Mouse (Mus musculus) left cerebral cortex, adult 9 months (tissue): Measurements from ENCODE around the gene Cdc42ep3.

ENCODE experiments used
- DNase-seq, 2 experiments: peaks; one replicate each; pipeline ENCODE4 v3.0.0; 2022; ENCODE audit warnings: low spot score in 2 of 2

Gene Cdc42ep3

GRCm38 (mm10) chr17:79354444-79355270 is at the start of gene Cdc42ep3:
Gene Cdc42ep3 (minus strand): TSS chr17:79355091.
- DNase-seq: peak in 1 of 2 experiments; percentile 60

GRCm38 (mm10) chr17:79400356-79400755 is 45.5 kb upstream of the Cdc42ep3 start:
- DNase-seq: no peak

- no peak for DNase-seq
Observed at GRCm38 (mm10) chr17:79398416-79398815, 43.5 kb upstream of the Cdc42ep3 start.

DNA sequence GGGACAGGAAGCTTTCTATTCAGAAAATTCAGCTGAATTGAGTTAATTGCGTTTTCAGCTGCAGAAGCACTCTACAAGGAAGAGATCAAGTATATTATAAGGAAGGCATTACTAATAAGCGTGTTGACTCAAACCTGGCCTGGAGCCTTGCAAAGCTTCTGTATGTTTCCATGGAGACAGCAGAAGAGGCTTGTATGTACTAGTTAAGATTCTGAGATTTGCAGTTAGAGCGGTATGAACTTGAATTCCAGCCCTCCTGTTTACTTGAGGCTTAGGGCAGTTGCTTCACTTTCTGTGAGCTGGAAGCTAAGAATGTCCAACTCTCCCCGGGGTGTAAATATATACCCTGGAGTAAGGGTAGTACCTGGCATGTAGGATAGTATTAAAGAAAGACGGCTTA is 39.9 kb upstream of the Cdc42ep3 start:
- DNase-seq: no peak

DNA sequence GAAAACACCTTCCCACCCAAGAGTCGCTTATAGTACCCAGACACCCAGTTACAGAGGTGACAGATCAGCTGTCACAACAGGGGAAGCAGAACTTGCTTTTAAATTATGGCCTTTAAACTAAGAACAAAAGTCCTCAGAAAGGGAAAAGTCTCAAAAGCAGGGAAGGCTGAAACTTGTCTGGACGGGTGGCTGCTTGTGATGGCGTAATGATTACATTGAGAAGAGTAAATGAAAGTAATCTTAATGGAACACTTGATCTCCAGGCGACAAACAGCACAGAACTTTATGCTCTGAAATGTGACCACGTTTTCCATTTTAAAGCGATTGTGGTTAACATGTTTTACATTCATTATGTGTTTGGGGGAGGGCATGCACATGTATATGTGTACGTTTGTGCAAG is 39.0 kb upstream of the Cdc42ep3 start:
- DNase-seq: no peak

DNA sequence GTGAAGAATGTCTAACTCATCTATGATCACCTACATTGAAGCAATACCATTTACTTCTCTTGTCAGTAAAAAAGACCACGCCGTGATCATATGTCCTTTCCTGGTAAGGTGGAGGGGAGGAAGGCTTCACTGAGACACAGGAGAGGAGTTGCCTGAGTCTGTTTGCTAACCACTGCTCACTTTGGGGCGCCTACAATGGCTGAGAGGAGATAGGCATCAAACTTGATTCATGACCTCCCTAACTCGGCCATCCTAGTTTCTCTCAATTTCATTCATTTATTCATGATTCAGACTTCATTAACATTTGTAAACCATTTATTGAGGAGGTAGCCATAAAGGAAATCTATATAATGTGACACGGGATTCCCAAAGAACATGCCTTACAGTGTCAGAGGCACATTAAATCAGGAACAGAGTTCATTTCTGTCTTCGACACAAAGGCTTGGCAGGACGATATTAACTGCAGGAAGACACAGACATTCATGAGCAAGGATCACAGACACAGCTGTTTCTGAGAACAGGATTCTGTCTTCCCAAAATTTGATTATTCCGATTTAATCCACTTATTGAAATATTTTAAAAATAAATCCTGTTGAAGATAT is 32.7 kb upstream of the Cdc42ep3 start:
- no peak for DNase-seq

DNA sequence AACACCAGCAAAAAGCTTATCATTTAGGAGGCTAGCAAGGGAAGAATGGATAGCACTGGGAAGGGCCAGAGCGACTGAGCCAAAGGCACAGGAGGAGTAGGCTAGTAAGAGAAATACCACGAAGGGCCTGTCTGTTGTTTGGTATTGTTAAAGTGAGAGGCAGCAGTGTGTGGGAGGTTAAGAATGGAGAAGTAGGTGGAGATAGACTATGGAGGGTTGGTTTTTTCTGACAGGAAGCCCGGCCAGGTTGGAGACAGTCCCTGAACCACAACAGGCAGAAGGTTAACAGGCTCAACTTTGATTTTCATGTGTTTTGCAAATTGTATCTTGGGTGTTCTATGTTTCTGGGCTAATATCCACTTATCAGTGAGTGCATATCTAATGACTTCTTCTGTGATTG is 26.6 kb upstream of the Cdc42ep3 start:
- DNase-seq: no peak

- DNase-seq: no peak
Observed at GRCm38 (mm10) chr17:79379191-79379590, 24.3 kb upstream of the Cdc42ep3 start.

GRCm38 (mm10) chr17:79376434-79377210 is 21.7 kb upstream of the Cdc42ep3 start:
- DNase-seq: no peak

DNA sequence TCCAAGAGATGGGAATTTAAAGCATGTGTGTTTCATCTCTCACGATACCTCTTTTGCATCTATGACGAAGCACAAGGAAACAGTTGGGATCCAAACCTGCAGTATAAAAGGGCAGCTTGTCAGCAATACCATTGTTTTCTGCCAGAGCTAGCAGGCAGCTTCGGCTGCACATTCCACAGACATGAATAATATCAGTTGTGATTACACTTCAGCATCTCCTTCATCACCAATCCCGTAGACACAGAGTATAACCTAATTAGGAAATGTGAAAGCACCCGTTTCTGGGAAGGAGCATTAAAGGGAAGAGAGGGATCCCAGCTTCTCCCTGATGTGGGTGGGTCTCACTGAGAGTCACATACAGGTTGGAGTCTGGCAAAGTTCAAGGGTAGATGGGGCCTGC is 18.1 kb upstream of the Cdc42ep3 start:
- DNase-seq: no peak

- no peak for DNase-seq
Observed at GRCm38 (mm10) chr17:79364749-79365450, 10.0 kb upstream of the Cdc42ep3 start.

GRCm38 (mm10) chr17:79356071-79356601 is 1.2 kb upstream of the Cdc42ep3 start:
- peak in 1 of 2 experiments; percentile 21 for DNase-seq

GRCm38 (mm10) chr17:79355271-79355991 is 540 bp upstream of the Cdc42ep3 start:
- peak; percentile 54 to 75 for DNase-seq

GRCm38 (mm10) chr17:79354174-79354443 is 782 bp downstream of the Cdc42ep3 start:
- no peak for DNase-seq

- DNase-seq: no peak
Observed at GRCm38 (mm10) chr17:79353446-79354173, 1.3 kb downstream of the Cdc42ep3 start.

DNA sequence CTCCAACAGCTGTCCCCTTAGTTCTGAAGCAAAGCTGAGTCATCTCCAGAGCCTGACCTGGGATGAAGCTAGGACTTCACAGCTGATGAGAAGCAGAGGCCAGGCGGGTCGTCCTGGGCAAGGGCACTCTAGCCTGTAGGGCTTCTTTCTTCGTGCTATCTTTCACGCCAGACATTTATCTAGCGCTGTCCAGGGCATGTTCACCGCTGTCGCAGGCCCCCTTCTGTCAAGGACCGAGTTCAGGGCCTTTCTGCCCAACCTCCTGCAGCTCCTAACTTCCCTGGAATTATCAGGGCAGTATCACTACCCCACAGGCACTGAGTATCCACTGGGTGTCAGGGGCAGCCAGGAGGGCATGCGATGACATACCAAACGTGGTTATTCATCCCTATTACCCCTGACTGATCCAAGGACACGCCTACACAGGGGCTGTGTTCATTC is 4.1 kb downstream of the Cdc42ep3 start:
- no peak for DNase-seq

GRCm38 (mm10) chr17:79349371-79349770 is 5.5 kb downstream of the Cdc42ep3 start:
- no peak for DNase-seq

GRCm38 (mm10) chr17:79347920-79348589 is 6.8 kb downstream of the Cdc42ep3 start:
- DNase-seq: no peak

- DNase-seq: no peak
Observed at GRCm38 (mm10) chr17:79347291-79347690, 7.6 kb downstream of the Cdc42ep3 start.
